Mouse (Mus musculus) embryonic fibroblast, embryonic 13.5 days (primary cell): Measurements from ENCODE around the gene Krtcap3. TPM values are rescaled to one million over a fixed set of nuclear protein-coding genes. Genes with fewer than 3 reads are reported as not detected.

Source experiments
- H3K27ac ChIP-seq: 2 replicates; pipeline ENCODE4 v1.5.1; 2012; ENCODE audit warnings: low read length, control low read depth, inconsistent platforms; ENCODE audit not compliant: insufficient read depth
- H3K4me1 ChIP-seq: 2 replicates; pipeline ENCODE4 v1.6.1; 2011; ENCODE audit warnings: low read length; ENCODE audit not compliant: control insufficient read depth, insufficient read depth
- H3K4me3 ChIP-seq: 2 replicates; pipeline ENCODE4 v1.5.1; 2011; ENCODE audit warnings: mild to moderate bottlenecking, control low read depth, low read length; ENCODE audit not compliant: insufficient read depth
- CTCF ChIP-seq: IDR thresholded peaks from 2 replicates; pipeline ENCODE4 v1.5.1; 2011; ENCODE audit warnings: mild to moderate bottlenecking, control low read depth, low read length, moderate library complexity, borderline replicate concordance; ENCODE audit not compliant: insufficient read depth
- POLR2A ChIP-seq: IDR thresholded peaks from 2 replicates; pipeline ENCODE4 v1.6.1; 2011; ENCODE audit warnings: low read depth, mild to moderate bottlenecking, control low read depth, low read length, moderate library complexity
- polyA plus RNA-seq: library from polyadenylated mRNA; stranded (reverse); fragments of >200 nt; gene quantifications from 2 replicates; pipeline ENCODE4 v1.2.4, GENCODE M21; 2011; ENCODE audit warnings: low read depth; ENCODE audit not compliant: missing spikeins, insufficient read length

The Krtcap3 gene
- polyA plus RNA-seq, 1 experiment: 0.81 TPM

- Histone ChIP-seq H3K4me1 (no peaks in the 10 kb centered on the region), H3K4me3 (peak within 1 kb of the TSS; percentile 90), H3K27ac (peak within 1 kb of the TSS; percentile 77)
- TF ChIP-seq CTCF (no peak), POLR2A (peak; percentile 97)
Observed at GRCm38 (mm10) chr5:31220448-31221303, 30.8 kb upstream of the Krtcap3 start, which contains the start of gene Ppm1g. Ppm1g (minus strand) TSS chr5:31220687.

GRCm38 (mm10) chr5:31221304-31221945, 30.1 kb upstream of the Krtcap3 start:
- TF ChIP-seq CTCF: peak; percentile 32; the same call in 1 of the 2 replicates
- TF ChIP-seq POLR2A: peak; percentile 46; the same call in 1 of the 2 replicates
- Histone ChIP-seq H3K27ac (peak overlapping the region; percentile 77), H3K4me1 (no peaks in the 10 kb centered on the region), H3K4me3 (peak overlapping the region; percentile 62)

- Histone ChIP-seq H3K4me3 (no peak overlapping the region), H3K27ac (no peak overlapping the region), H3K4me1 (no peaks in the 10 kb centered on the region)
- TF ChIP-seq POLR2A (no peak), CTCF (no peak)
Observed at GRCm38 (mm10) chr5:31222696-31223095, 28.8 kb upstream of the Krtcap3 start.

- Histone ChIP-seq H3K4me3 (no peak overlapping the region), H3K4me1 (no peaks in the 10 kb centered on the region), H3K27ac (no peak overlapping the region)
- TF ChIP-seq POLR2A (no peak), CTCF (no peak)
Observed at GRCm38 (mm10) chr5:31226641-31227040, 24.9 kb upstream of the Krtcap3 start.

GRCm38 (mm10) chr5:31240637-31241521, 10.6 kb upstream of the Krtcap3 start, which contains the start of the genes Nrbp1 and Gm9970:
Nrbp1 (plus strand) TSS chr5:31240864.
Gm9970 (minus strand) TSS chr5:31241232.
- peak within 1 kb of the TSS; percentile 92 for H3K27ac ChIP-seq
- peak; percentile 92 for TF ChIP-seq POLR2A
- no peak for TF ChIP-seq CTCF
- H3K4me3 ChIP-seq: peak within 1 kb of the TSS; percentile 76
- H3K4me1 ChIP-seq: no peaks in the 10 kb centered on the region

- Histone ChIP-seq H3K27ac (peak overlapping the region; percentile 10; the same call in 1 of the 2 replicates), H3K4me1 (no peaks in the 10 kb centered on the region), H3K4me3 (peak overlapping the region; percentile 73)
- TF ChIP-seq POLR2A (no peak; the same call in 1 of the 2 replicates), CTCF (no peak)
Observed at GRCm38 (mm10) chr5:31241522-31242034, 9.9 kb upstream of the Krtcap3 start.

GRCm38 (mm10) chr5:31242191-31242590, 9.3 kb upstream of the Krtcap3 start:
- Histone ChIP-seq H3K4me3 (peak overlapping the region; percentile 73), H3K27ac (peak overlapping the region; percentile 10; the same call in 1 of the 2 replicates), H3K4me1 (no peaks in the 10 kb centered on the region)
- TF ChIP-seq CTCF: no peak
- no peak for TF ChIP-seq POLR2A

GRCm38 (mm10) chr5:31250716-31251115, 775 bp upstream of the Krtcap3 start:
- Histone ChIP-seq H3K27ac (no peak overlapping the region), H3K4me3 (no peak overlapping the region), H3K4me1 (no peaks in the 10 kb centered on the region)
- TF ChIP-seq CTCF (no peak), POLR2A (no peak)

- Histone ChIP-seq H3K27ac (no peak overlapping the region), H3K4me3 (no peak overlapping the region)
Observed at GRCm38 (mm10) chr5:31252151-31252550, 660 bp downstream of the Krtcap3 start.

More at GRCm38 (mm10) chr5:31252151-31252550, 660 bp downstream of the Krtcap3 start:
- no peak for TF ChIP-seq POLR2A
- TF ChIP-seq CTCF: no peak
- no peaks in the 10 kb centered on the region for H3K4me1 ChIP-seq
